Mouse (Mus musculus) cerebellum, adult 2 months (tissue): ENCODE data around the gene Spata21. TPM values are rescaled to one million over a fixed set of nuclear protein-coding genes. Genes with fewer than 3 reads are reported as not detected.

ENCODE experiments used
- DNase-seq, 2 experiments: peaks; one replicate each; pipeline ENCODE4 v3.0.0; 2021
- H3K27ac ChIP-seq: fragments of 200-500 bp; 2 replicates; pipeline ENCODE4 v1.5.1; 2012; ENCODE audit warnings: low read length, control low read depth, inconsistent platforms; ENCODE audit not compliant: insufficient read depth
- H3K27me3 ChIP-seq: fragments of 200-500 bp; 2 replicates; pipeline ENCODE4 v1.6.1; 2012; ENCODE audit warnings: inconsistent platforms, mild to moderate bottlenecking, low read length, moderate library complexity; ENCODE audit not compliant: control insufficient read depth, insufficient read depth
- H3K4me1 ChIP-seq: fragments of 200-500 bp; 2 replicates; pipeline ENCODE4 v1.6.1; 2011; ENCODE audit warnings: low read length; ENCODE audit not compliant: control insufficient read depth, insufficient read depth
- H3K4me3 ChIP-seq: fragments of 200-500 bp; replicated peaks from 2 replicates; pipeline ENCODE3; 2011; ENCODE audit warnings: mild to moderate bottlenecking, low read depth, low read length, control low read depth; ENCODE audit not compliant: insufficient read depth
- CTCF ChIP-seq: fragments of 200-500 bp; IDR thresholded peaks from 2 replicates; pipeline ENCODE4 v1.5.1; 2011; ENCODE audit warnings: low read depth, mild to moderate bottlenecking, control low read depth, low read length, moderate library complexity, borderline replicate concordance; ENCODE audit not compliant: insufficient read depth
- POLR2A ChIP-seq: fragments of 200-500 bp; IDR thresholded peaks from 2 replicates; pipeline ENCODE4 v1.6.1; 2011; ENCODE audit warnings: low read length, control low read depth, borderline replicate concordance; ENCODE audit not compliant: insufficient read depth
- WGBS: fragments of 180-500 bp; shearing (Covaris S2); methylation state at CpG from one replicate; pipeline ENCODE4 v1.1.7; 2018; 5-methylcytosine and 5-hydroxymethylcytosine counted together
- polyA plus RNA-seq: library from polyadenylated mRNA; depleted of rRNA; stranded (reverse); fragments of >200 nt; gene quantifications from 2 replicates; pipeline ENCODE4 v1.2.3, GENCODE M21; 2012

Spata21 gene
- polyA plus RNA-seq, 1 experiment = 0.21 TPM

- H3K4me3 ChIP-seq = peak overlapping the region; percentile 97
These were observed 9.5 kb upstream of the Spata21 start for GRCm38 (mm10) chr4:141078510-141079137.

GRCm38 (mm10) chr4:141086862-141087261 is 1.3 kb upstream of the Spata21 start:
- DNase-seq = no peak
- Histone ChIP-seq H3K27ac (no peak overlapping the region), H3K27me3 (no peaks in the 10 kb centered on the region), H3K4me1 (no peaks in the 10 kb centered on the region), H3K4me3 (no peak overlapping the region)
- TF ChIP-seq CTCF (no peak), POLR2A (no peak)
- WGBS = 77% methylated on average over 10 of the region's 10 CpGs

More at GRCm38 (mm10) chr4:141078510-141079137, 9.5 kb upstream of the Spata21 start:
- Histone ChIP-seq H3K4me1 (peaks cover 9% of the 10 kb centered on the region), H3K27me3 (no peaks in the 10 kb centered on the region), H3K27ac (no peak overlapping the region)
- WGBS = 66% methylated on average over 18 of the region's 18 CpGs
- DNase-seq = no peak
- no peak for TF ChIP-seq POLR2A
- no peak for TF ChIP-seq CTCF

- no peak overlapping the region for H3K4me3 ChIP-seq
- no peak overlapping the region for H3K27ac ChIP-seq
- no peak for DNase-seq
- TF ChIP-seq CTCF (no peak), POLR2A (no peak)
- WGBS = 62% methylated on average over 9 of the region's 9 CpGs
- no peaks in the 10 kb centered on the region for H3K27me3 ChIP-seq
- H3K4me1 ChIP-seq = no peaks in the 10 kb centered on the region
These were observed 581 bp downstream of the Spata21 start for GRCm38 (mm10) chr4:141088714-141089113.

GRCm38 (mm10) chr4:141095016-141095415 is 6.9 kb downstream of the Spata21 start:
- no peak for TF ChIP-seq POLR2A
- no peak for TF ChIP-seq CTCF
- WGBS = 22% methylated on average over 10 of the region's 10 CpGs
- Histone ChIP-seq H3K4me1 (peaks cover 5% of the 10 kb centered on the region; the same call in 1 of the 2 replicates), H3K4me3 (no peak overlapping the region), H3K27ac (no peak overlapping the region), H3K27me3 (no peaks in the 10 kb centered on the region)
- DNase-seq = no peak

GRCm38 (mm10) chr4:141096710-141097109 is 8.6 kb downstream of the Spata21 start:
- Histone ChIP-seq H3K27me3 (no peaks in the 10 kb centered on the region), H3K27ac (no peak overlapping the region), H3K4me1 (peaks cover 5% of the 10 kb centered on the region; the same call in 1 of the 2 replicates), H3K4me3 (no peak overlapping the region)
- no peak for DNase-seq
- WGBS = 7% methylated on average over 9 of the region's 9 CpGs
- TF ChIP-seq CTCF (no peak), POLR2A (no peak)

- WGBS = 79% methylated on average over 4 of the region's 4 CpGs
These were observed 10.8 kb downstream of the Spata21 start for GRCm38 (mm10) chr4:141098935-141099334.

GRCm38 (mm10) chr4:141099956-141100355 is 11.8 kb downstream of the Spata21 start:
- H3K27ac ChIP-seq = no peak overlapping the region
- H3K4me1 ChIP-seq = peaks cover 4% of the 10 kb centered on the region; the same call in 1 of the 2 replicates
- H3K27me3 ChIP-seq = no peaks in the 10 kb centered on the region
- TF ChIP-seq CTCF = no peak
- TF ChIP-seq POLR2A = no peak
- WGBS = 84% methylated on average over 5 of the region's 5 CpGs
- no peak overlapping the region for H3K4me3 ChIP-seq
- DNase-seq = no peak

More at GRCm38 (mm10) chr4:141098935-141099334, 10.8 kb downstream of the Spata21 start:
- TF ChIP-seq POLR2A = no peak
- peaks cover 5% of the 10 kb centered on the region; the same call in 1 of the 2 replicates for H3K4me1 ChIP-seq
- no peak for DNase-seq
- H3K27me3 ChIP-seq = no peaks in the 10 kb centered on the region
- H3K4me3 ChIP-seq = no peak overlapping the region
- H3K27ac ChIP-seq = no peak overlapping the region

GRCm38 (mm10) chr4:141101291-141101690 is 13.2 kb downstream of the Spata21 start:
- DNase-seq = no peak
- Histone ChIP-seq H3K27ac (no peak overlapping the region), H3K4me3 (no peak overlapping the region), H3K4me1 (no peaks in the 10 kb centered on the region), H3K27me3 (no peaks in the 10 kb centered on the region)
- 92% methylated on average over 9 of the region's 9 CpGs for WGBS
- no peak for TF ChIP-seq POLR2A
- no peak for TF ChIP-seq CTCF
